Mouse (Mus musculus) testis, adult 2 months (tissue): ENCODE data around the gene Tmem52.

Experiments used
- CTCF ChIP-seq: fragments of 200-500 bp; IDR thresholded peaks from 2 replicates; pipeline ENCODE4 v1.5.1; 2012; ENCODE audit warnings: low read depth, mild to moderate bottlenecking, inconsistent platforms, low read length, moderate library complexity; ENCODE audit not compliant: control insufficient read depth, insufficient read depth, insufficient replicate concordance
- POLR2A ChIP-seq: fragments of 200-500 bp; IDR thresholded peaks from 2 replicates; pipeline ENCODE4 v1.6.1; 2012; ENCODE audit warnings: low read depth, mild to moderate bottlenecking, inconsistent platforms, low read length, moderate library complexity; ENCODE audit not compliant: control insufficient read depth

- no peak for TF ChIP-seq CTCF
- no peak for TF ChIP-seq POLR2A
Measured at GRCm38 (mm10) chr4:155471406-155471805, 2.5 kb downstream of the Tmem52 start.
